Mouse (Mus musculus) stomach, embryonic 14.5 days (tissue): ENCODE results near the gene Fezf2. TPM values are rescaled to one million over a fixed set of nuclear protein-coding genes. Genes with fewer than 3 reads are reported as not detected.

Experiments
- ATAC-seq: fragments of 200-750 bp; cut with Nextera tagmentation; 2 replicates; pipeline ENCODE4 v1.8.0; 2017; ENCODE audit warnings: low read depth, moderate TSS enrichment; ENCODE audit not compliant: insufficient number of reproducible peaks, insufficient read depth, low FRiP score
- H3K27ac ChIP-seq: fragments of 300-500 bp; sonication (generic); 2 replicates; pipeline ENCODE4 v1.5.1; 2014; ENCODE audit warnings: mild to moderate bottlenecking, low read length, moderate library complexity, mixed read lengths
- H3K27me3 ChIP-seq: fragments of 300-500 bp; sonication (generic); 2 replicates; pipeline ENCODE4 v1.6.1; 2014; ENCODE audit warnings: low read length, control low read depth, mixed read lengths; ENCODE audit not compliant: control insufficient read depth, insufficient read depth
- H3K36me3 ChIP-seq: fragments of 300-500 bp; sonication (generic); 2 replicates; pipeline ENCODE4 v1.6.1; 2014; ENCODE audit warnings: mild to moderate bottlenecking, control low read depth, low read length, moderate library complexity, mixed read lengths; ENCODE audit not compliant: control insufficient read depth, insufficient read depth
- H3K4me1 ChIP-seq: fragments of 300-500 bp; sonication (generic); 2 replicates; pipeline ENCODE4 v1.6.1; 2014; ENCODE audit warnings: low read length, control low read depth, mixed read lengths; ENCODE audit not compliant: control insufficient read depth, insufficient read depth
- H3K4me2 ChIP-seq: fragments of 300-500 bp; sonication (generic); replicated peaks from 2 replicates; pipeline ENCODE4 v1.6.1; 2014; ENCODE audit warnings: low read depth, low read length, control low read depth
- H3K4me3 ChIP-seq: fragments of 300-500 bp; sonication (generic); 2 replicates; pipeline ENCODE4 v1.5.1; 2014; ENCODE audit warnings: low read depth, low read length, control low read depth
- H3K9ac ChIP-seq: fragments of 300-500 bp; sonication (generic); replicated peaks from 2 replicates; pipeline ENCODE4 v1.6.1; 2014; ENCODE audit warnings: low read depth, mild to moderate bottlenecking, control low read depth, low read length, moderate library complexity, mixed read lengths
- H3K9me3 ChIP-seq: fragments of 300-500 bp; sonication (generic); 2 replicates; pipeline ENCODE4 v1.6.1; 2016; ENCODE audit warnings: low read depth, low read length, control low read depth; ENCODE audit not compliant: control insufficient read depth
- WGBS: fragments of 180-500 bp; shearing (Covaris S2); extraction: QIAGEN DNeasy Blood & Tissue Kit; methylation state at CpG from one replicate; pipeline ENCODE4 v1.1.7; 2014; 5-methylcytosine and 5-hydroxymethylcytosine counted together
- polyA plus RNA-seq: library from polyadenylated mRNA; unstranded; fragments of >200 nt; fragmentation: Nextera tagmentation; extraction: Ambion mirVana; gene quantifications from 2 replicates; pipeline ENCODE4 v1.2.1, GENCODE M21; 2014

The Fezf2 gene
- polyA plus RNA-seq, 1 experiment from 2014 or later = not detected

- no peaks in the 10 kb centered on the region for H3K4me1 ChIP-seq
- ATAC-seq = no peak
- no peaks in the 10 kb centered on the region for H3K9me3 ChIP-seq
- WGBS = 28% methylated on average over 9 of the region's 9 CpGs
- H3K27me3 ChIP-seq = no peaks in the 10 kb centered on the region
- no peaks in the 10 kb centered on the region for H3K36me3 ChIP-seq
- H3K27ac ChIP-seq = no peak overlapping the region
- no peak overlapping the region for H3K4me3 ChIP-seq
- H3K9ac ChIP-seq = no peak overlapping the region
- H3K4me2 ChIP-seq = no peak overlapping the region
These were observed 29.9 kb upstream of the Fezf2 start for GRCm38 (mm10) chr14:12377883-12378282.

- Histone ChIP-seq H3K4me3 (no peak overlapping the region), H3K4me2 (no peak overlapping the region), H3K27me3 (no peaks in the 10 kb centered on the region), H3K9ac (no peak overlapping the region), H3K27ac (no peak overlapping the region), H3K4me1 (no peaks in the 10 kb centered on the region), H3K9me3 (no peaks in the 10 kb centered on the region), H3K36me3 (no peaks in the 10 kb centered on the region)
- WGBS = 93% methylated on average over 2 of the region's 2 CpGs
- no peak for ATAC-seq
These were observed 29.3 kb upstream of the Fezf2 start for GRCm38 (mm10) chr14:12377289-12377688.

- Histone ChIP-seq H3K4me3 (no peak overlapping the region), H3K9ac (no peak overlapping the region), H3K4me1 (no peaks in the 10 kb centered on the region), H3K27me3 (no peaks in the 10 kb centered on the region), H3K9me3 (no peaks in the 10 kb centered on the region), H3K4me2 (no peak overlapping the region), H3K36me3 (no peaks in the 10 kb centered on the region), H3K27ac (no peak overlapping the region)
- WGBS = 80% methylated on average over 2 of the region's 2 CpGs
- ATAC-seq = no peak
These were observed 27.5 kb upstream of the Fezf2 start for GRCm38 (mm10) chr14:12375451-12375850.

- no peak overlapping the region for H3K9ac ChIP-seq
- no peaks in the 10 kb centered on the region for H3K36me3 ChIP-seq
- no peak overlapping the region for H3K4me3 ChIP-seq
- H3K9me3 ChIP-seq = no peaks in the 10 kb centered on the region
- H3K4me2 ChIP-seq = no peak overlapping the region
- peaks cover 58% of the 10 kb centered on the region for H3K27me3 ChIP-seq
- WGBS = 11% methylated on average over 16 of the region's 16 CpGs
- no peak overlapping the region for H3K27ac ChIP-seq
- H3K4me1 ChIP-seq = no peaks in the 10 kb centered on the region
- ATAC-seq = no peak
These were observed 2.4 kb upstream of the Fezf2 start for GRCm38 (mm10) chr14:12350271-12350916.

- Histone ChIP-seq H3K4me1 (no peaks in the 10 kb centered on the region; the same call in 1 of the 2 replicates), H3K36me3 (no peaks in the 10 kb centered on the region), H3K4me2 (no peak overlapping the region), H3K9ac (no peak overlapping the region), H3K27me3 (peaks cover 67% of the 10 kb centered on the region), H3K4me3 (no peak overlapping the region), H3K9me3 (no peaks in the 10 kb centered on the region), H3K27ac (no peak overlapping the region)
- ATAC-seq = no peak
- WGBS = 8% methylated on average over 15 of the region's 15 CpGs
These were observed 1.5 kb upstream of the Fezf2 start for GRCm38 (mm10) chr14:12349334-12350090.

GRCm38 (mm10) chr14:12346865-12347600, 956 bp downstream of the Fezf2 start:
- Histone ChIP-seq H3K9ac (no peak overlapping the region), H3K36me3 (no peaks in the 10 kb centered on the region), H3K9me3 (no peaks in the 10 kb centered on the region), H3K27me3 (peaks cover 78% of the 10 kb centered on the region), H3K4me1 (no peaks in the 10 kb centered on the region; the same call in 1 of the 2 replicates), H3K4me2 (peak overlapping the region; percentile 27), H3K27ac (no peak overlapping the region), H3K4me3 (peak overlapping the region; percentile 8; the same call in 1 of the 2 replicates)
- WGBS = 2% methylated on average over 26 of the region's 26 CpGs
- ATAC-seq = no peak

- peak overlapping the region; percentile 27 for H3K4me2 ChIP-seq
- peaks cover 80% of the 10 kb centered on the region for H3K27me3 ChIP-seq
- H3K36me3 ChIP-seq = no peaks in the 10 kb centered on the region
- H3K9ac ChIP-seq = no peak overlapping the region
- under 1% methylated on average over 50 of the region's 50 CpGs for WGBS
- H3K27ac ChIP-seq = no peak overlapping the region
- no peaks in the 10 kb centered on the region for H3K9me3 ChIP-seq
- no peaks in the 10 kb centered on the region; the same call in 1 of the 2 replicates for H3K4me1 ChIP-seq
- ATAC-seq = no peak
- peak overlapping the region; percentile 8; the same call in 1 of the 2 replicates for H3K4me3 ChIP-seq
These were observed 1.8 kb downstream of the Fezf2 start for GRCm38 (mm10) chr14:12346011-12346864.
